Mouse (Mus musculus): ENCODE measurements around the gene Vps51.

Gene Vps51

GRCm38 (mm10) chr19:6082156-6082555 lies 5.1 kb upstream of the Vps51 start, which contains the start of gene Gm28374:
TSS of gene Gm28374 (minus strand) at chr19:6082256.
- in situ Hi-C loops (cut with MboI, MseI): loop anchor here (10.0 kb wide), 1 partner anchor 1133 kb away; the partner anchor contains the start of gene Cox8a

GRCm38 (mm10) chr19:6079983-6080480 lies 3.0 kb upstream of the Vps51 start, which contains the start of gene Tmem262:
TSS of gene Tmem262 (plus strand) at chr19:6080033.
- in situ Hi-C loops (cut with MboI, MseI): loop anchor here (10.0 kb wide), 1 partner anchor 1135 kb away; the partner anchor contains the start of gene Cox8a

DNA sequence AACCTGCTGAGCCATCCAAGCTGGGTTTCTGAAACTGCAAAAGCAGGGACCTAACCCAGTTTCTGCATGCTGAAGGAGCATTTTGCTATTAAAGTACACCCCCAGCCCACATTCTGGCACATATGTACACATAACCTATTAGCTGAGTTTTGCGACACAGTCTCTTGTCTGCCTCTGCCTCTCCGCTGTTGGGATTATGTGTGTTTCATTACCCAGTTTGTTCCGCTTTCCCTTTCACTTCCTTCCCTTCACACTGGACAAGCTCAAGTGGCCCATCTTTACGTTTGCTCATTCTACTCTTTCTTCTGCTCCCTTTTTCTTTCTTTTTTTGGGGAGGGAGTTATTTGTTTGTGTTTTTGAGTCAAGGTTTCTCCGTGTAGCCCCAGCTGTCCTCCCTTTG lies 3.1 kb downstream of the Vps51 start:
- in situ Hi-C loops (cut with MboI, MseI): no loop called here

- in situ Hi-C loops (cut with MboI, MseI): no loop called here
These were observed 5.8 kb downstream of the Vps51 start for GRCm38 (mm10) chr19:6071261-6071660.

- in situ Hi-C loops (cut with MboI, MseI): no loop called here
These were observed 6.3 kb downstream of the Vps51 start for GRCm38 (mm10) chr19:6070571-6071250.

GRCm38 (mm10) chr19:6069851-6070250 lies 7.2 kb downstream of the Vps51 start:
- in situ Hi-C loops (cut with MboI, MseI): no loop called here

- in situ Hi-C loops (cut with MboI, MseI): no loop called here
These were observed 8.1 kb downstream of the Vps51 start for GRCm38 (mm10) chr19:6068951-6069350.

- in situ Hi-C loops (cut with MboI, MseI): no loop called here
These were observed 9.2 kb downstream of the Vps51 start, which contains the start of gene Tm7sf2 for GRCm38 (mm10) chr19:6067724-6068415. TSS of gene Tm7sf2 (minus strand) at chr19:6068373.

DNA sequence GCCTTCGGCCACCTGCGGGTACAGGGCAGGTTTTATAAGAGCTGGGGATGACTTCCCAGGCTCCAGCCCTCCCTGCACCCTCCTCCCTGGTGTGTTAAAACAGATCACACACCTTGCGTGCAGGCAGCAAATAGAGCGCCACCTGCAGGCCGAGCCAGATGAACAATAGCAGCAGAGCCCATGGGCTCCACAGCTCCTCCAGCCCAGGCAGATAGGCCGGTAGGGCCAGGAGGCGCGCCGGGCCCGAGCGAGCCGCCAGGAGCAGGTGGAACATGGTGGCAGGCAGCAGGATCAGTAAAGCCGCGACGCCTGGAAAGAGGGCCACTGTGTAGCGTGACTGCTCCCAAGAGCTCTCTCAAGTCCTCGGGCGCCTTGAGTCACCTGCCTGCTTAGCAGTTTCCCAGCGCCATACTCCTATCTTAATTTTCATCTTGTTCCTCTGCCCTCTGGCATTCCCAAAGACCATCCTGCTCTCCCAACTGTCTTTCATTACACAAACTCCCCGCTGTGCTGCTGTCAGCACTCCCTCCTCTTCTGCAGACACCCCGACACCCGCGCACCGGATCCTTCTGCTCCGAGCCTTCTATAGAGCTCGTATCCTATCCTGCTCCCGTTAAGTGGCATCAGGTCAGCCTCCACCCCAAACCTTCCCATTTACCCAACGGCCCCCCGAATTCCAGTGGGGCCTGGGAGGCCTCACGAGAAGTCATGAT lies 9.9 kb downstream of the Vps51 start:
- in situ Hi-C loops (cut with MboI, MseI): no loop called here

DNA sequence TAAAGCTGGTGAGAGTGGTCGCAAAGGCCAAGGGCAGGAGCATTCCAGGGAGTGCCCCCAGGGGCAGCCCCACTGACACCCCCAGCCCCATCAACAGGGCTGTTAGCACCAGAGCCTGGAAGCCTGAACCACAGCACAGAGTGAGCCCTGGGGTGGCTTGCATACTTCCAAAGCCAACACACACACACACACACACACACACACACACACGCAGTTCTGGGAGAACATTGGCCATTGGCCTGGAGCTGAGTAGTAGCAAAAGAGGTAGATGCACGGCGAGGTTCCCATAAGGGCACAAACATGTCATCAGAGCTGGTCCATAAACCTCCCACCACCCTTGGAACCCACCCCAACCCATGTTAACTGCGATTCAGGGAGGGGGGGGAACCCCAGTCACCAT lies 10.5 kb downstream of the Vps51 start:
- in situ Hi-C loops (cut with MboI, MseI): no loop called here

DNA sequence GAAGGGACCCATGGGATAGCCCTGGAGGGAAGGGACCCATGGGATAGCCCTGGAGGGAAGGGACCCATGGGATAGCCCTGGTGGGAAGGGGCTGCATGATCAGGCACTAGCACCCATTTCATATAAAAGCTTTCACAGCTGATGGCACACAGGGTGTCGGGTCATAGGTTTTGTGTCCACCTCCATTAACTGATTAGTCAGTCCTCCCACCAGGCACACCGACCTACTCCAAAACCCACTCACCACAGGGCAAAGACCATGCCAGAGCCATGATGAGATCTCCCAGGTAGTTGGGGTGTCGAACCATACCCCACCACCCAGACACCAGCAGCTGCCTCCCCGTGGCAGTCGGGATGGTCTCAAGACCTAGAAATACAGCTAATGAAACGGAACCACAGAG lies 13.9 kb downstream of the Vps51 start:
- in situ Hi-C loops (cut with MboI, MseI): no loop called here

DNA sequence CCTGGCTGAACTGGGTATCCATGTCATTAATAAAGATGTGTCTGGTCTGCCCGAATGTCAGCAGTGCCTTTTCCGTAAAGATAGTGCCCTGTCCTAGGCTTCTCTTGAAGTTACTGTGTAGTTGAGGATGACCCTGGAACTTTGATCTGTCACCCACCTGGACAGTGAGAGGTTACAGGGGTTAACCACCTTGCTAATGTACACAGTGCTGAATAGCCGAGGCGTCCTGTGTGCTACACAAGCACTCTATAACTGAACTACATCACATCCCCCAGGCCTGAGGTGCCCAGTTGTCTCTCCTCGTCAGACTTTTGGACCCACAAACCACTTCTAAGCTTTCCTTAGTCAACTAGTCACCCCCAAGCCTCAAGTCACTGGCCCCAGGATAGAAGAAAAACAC lies 14.6 kb downstream of the Vps51 start:
- in situ Hi-C loops (cut with MboI, MseI): no loop called here

DNA sequence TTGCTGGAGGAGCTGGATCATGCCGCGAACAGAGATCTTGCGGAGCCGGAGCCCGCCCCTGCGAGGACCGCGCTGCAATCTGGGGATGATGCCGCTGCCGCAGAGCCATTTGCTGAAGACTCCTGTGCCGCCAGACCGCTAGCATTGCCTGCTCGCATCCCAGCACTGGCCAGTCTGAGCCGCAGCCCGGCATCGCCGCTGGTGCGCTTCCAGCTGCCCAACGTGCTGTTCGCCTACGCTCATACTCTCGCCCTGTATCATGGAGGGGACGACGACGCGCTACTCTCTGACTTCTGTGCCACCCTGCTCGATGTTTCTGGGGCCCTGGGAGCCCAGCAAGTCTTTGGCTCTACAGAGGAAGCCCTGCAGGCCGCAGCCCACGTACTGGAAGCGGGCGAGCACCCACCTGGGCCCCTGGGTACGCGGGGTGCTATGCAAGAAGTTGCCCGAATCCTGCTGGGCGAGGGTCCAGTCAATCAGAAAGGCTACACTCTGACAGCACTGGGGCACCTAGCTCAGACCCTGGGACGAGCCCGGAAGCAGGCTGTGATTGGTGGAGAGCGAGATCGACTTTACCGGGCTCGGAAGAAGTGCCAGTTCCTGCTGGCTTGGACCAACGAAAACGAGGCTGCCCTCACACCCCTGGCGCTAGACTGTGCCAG lies 15.3 kb downstream of the Vps51 start:
- in situ Hi-C loops (cut with MboI, MseI): no loop called here

GRCm38 (mm10) chr19:6061021-6061533 lies 16.0 kb downstream of the Vps51 start, which contains the start of gene Znhit2:
TSS of gene Znhit2 (plus strand) at chr19:6061192.
- in situ Hi-C loops (cut with MboI, MseI): no loop called here

- in situ Hi-C loops (cut with MboI, MseI): loop anchor here (5.0 kb wide), 1 partner anchor 58 kb away; the partner anchor contains the start of gene Sac3d1
These were observed 18.1 kb downstream of the Vps51 start for GRCm38 (mm10) chr19:6058966-6059365.

- in situ Hi-C loops (cut with MboI, MseI): loop anchor here (5.0 kb wide), 1 partner anchor 59 kb away; the partner anchor contains the start of gene Sac3d1
These were observed 18.5 kb downstream of the Vps51 start for GRCm38 (mm10) chr19:6058513-6058912.

DNA sequence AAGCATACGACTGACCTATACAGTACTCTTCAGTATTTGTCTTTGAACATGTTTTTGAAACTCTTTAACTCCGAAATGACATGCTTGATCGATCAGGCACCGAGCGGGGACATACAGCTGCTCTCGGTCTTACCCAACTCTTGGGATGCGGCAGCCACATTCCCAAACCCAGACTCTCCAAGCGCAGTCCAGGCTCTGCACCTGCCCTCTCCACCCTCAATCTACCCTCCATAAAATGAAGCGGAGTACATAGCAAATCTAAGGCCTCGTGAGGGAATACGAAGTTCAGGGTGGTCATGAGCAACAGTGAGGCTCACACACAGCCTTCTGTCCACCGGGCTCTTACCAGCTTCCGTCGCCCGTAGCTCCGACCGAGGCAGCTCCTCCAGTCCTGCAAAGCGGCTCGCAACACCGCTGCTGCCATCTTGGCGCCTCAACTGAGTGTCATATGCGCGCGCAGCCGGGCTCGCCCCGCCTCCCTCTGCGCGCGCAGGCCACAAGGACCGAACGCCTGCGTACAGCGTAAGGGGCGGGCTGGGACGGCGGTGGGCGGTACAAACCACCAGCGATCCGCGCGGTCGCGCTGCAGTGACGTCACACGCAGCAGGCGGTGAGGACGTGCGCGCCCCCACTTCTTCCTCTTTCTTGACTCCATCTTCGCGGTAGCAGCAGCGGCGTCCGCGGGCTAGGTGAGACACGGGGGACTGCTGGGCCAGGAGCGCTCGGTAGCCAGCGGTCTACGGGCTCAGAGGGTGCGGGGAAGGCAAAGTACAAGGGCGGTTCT lies 19.5 kb downstream of the Vps51 start, which contains the start of the genes Mrpl49 and Fau:
Gene Mrpl49, minus strand, starts transcription at position 473 of the 784 bp plus-strand sequence.
Gene Fau, plus strand, starts transcription at position 532 of the 784 bp plus-strand sequence.
- in situ Hi-C loops (cut with MboI, MseI): loop anchor here (5.0 kb wide), 1 partner anchor 60 kb away; the partner anchor contains the start of gene Sac3d1

- in situ Hi-C loops (cut with MboI, MseI): loop anchor here (5.0 kb wide), 1 partner anchor 61 kb away; the partner anchor contains the start of gene Sac3d1
These were observed 20.3 kb downstream of the Vps51 start for GRCm38 (mm10) chr19:6056696-6057095.

- in situ Hi-C loops (cut with MboI, MseI): no loop called here
These were observed 22.7 kb downstream of the Vps51 start for GRCm38 (mm10) chr19:6054296-6054695.

DNA sequence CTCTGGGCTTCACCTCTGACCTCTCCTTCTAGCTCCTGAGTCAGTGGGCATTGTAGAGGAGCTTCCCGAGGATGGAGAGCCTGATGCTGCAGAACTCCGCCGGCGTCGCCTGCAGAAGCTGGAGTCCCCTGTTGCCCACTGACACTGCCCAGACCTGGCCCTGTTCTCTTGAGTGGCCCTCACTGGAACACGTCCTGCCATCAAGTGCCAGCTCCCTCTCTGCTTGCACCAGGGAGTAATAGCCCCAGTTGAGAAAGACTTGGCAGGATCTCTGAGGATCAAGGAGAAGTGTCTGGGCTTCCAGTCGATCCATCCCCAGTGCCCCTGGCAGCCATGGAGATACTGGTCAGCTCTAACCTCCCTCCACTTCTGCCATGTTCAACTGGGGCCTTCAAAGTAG lies 24.5 kb downstream of the Vps51 start:
- in situ Hi-C loops (cut with MboI, MseI): no loop called here

All from T-helper 2 cell (primary cell).